Mouse (Mus musculus) thymus, postnatal 10 days (tissue): ENCODE results near the gene Peg10.

Source experiments
- DNase-seq, 2 experiments: peaks; one replicate each; pipeline ENCODE4 v3.0.0; 2021; ENCODE audit warnings: low spot score in 2 of 2

Gene Peg10

GRCm38 (mm10) chr6:4746696-4747439, at the start of gene Peg10, which contains the start of gene Sgce:
TSS of gene Peg10 (plus strand) at chr6:4747306.
TSS of gene Sgce (minus strand) at chr6:4747207.
- peak; percentile 42 to 63 for DNase-seq

- no peak for DNase-seq
Measured at GRCm38 (mm10) chr6:4701641-4702040, 45.5 kb upstream of the Peg10 start.

- no peak for DNase-seq
Measured at GRCm38 (mm10) chr6:4703908-4704307, 43.2 kb upstream of the Peg10 start.

- DNase-seq = no peak
Measured at GRCm38 (mm10) chr6:4706415-4706814, 40.7 kb upstream of the Peg10 start.

GRCm38 (mm10) chr6:4708971-4709370, 38.1 kb upstream of the Peg10 start:
- no peak for DNase-seq

- DNase-seq = no peak
Measured at GRCm38 (mm10) chr6:4716171-4716570, 30.9 kb upstream of the Peg10 start.

- DNase-seq = no peak
Measured at GRCm38 (mm10) chr6:4717344-4717743, 29.8 kb upstream of the Peg10 start.

- DNase-seq = no peak
Measured at GRCm38 (mm10) chr6:4722142-4722541, 25.0 kb upstream of the Peg10 start.

- no peak for DNase-seq
Measured at GRCm38 (mm10) chr6:4722739-4723138, 24.4 kb upstream of the Peg10 start.

- DNase-seq = no peak
Measured at GRCm38 (mm10) chr6:4723998-4724757, 22.9 kb upstream of the Peg10 start.

- no peak for DNase-seq
Measured at GRCm38 (mm10) chr6:4728305-4728704, 18.8 kb upstream of the Peg10 start.

GRCm38 (mm10) chr6:4731675-4732074, 15.4 kb upstream of the Peg10 start:
- DNase-seq = no peak

GRCm38 (mm10) chr6:4733208-4733607, 13.9 kb upstream of the Peg10 start:
- no peak for DNase-seq

- DNase-seq = no peak
Measured at GRCm38 (mm10) chr6:4736372-4736771, 10.7 kb upstream of the Peg10 start.

- no peak for DNase-seq
Measured at GRCm38 (mm10) chr6:4738034-4738629, 9.0 kb upstream of the Peg10 start.

GRCm38 (mm10) chr6:4738717-4739116, 8.4 kb upstream of the Peg10 start:
- DNase-seq = no peak

GRCm38 (mm10) chr6:4739522-4740355, 7.4 kb upstream of the Peg10 start:
- DNase-seq = no peak

GRCm38 (mm10) chr6:4740511-4740910, 6.6 kb upstream of the Peg10 start:
- no peak for DNase-seq

- DNase-seq = no peak
Measured at GRCm38 (mm10) chr6:4746036-4746695, 940 bp upstream of the Peg10 start.

GRCm38 (mm10) chr6:4747677-4748505, 785 bp downstream of the Peg10 start:
- no peak for DNase-seq
